9 mouse cellular contexts compared by ENCODE assay signal in genomic region chr8:119912643-119913042, GRCm38 (mm10). TPM values are rescaled to one million over a fixed set of nuclear protein-coding genes. Genes with fewer than 3 reads are reported as not detected.
DNase-seq lines count a peak whose midpoint lies in the region; ATAC-seq and TF ChIP-seq lines count a peak whose summit lies in the region.
"Had no signal": no experiment of that assay in that cellular context is flagged by ENCODE, and none has a peak within 500 bp of the region (broad histone marks: within the 10 kb centered on the region; RNA-seq: fewer than 3 reads in every experiment).

No protein-coding gene starts in this region.

- no peak overlapping the region for H3K9ac ChIP-seq in forebrain, postnatal 0 days
- H3K9ac ChIP-seq in liver, embryonic 15.5 days, result peak overlapping the region; percentile 91

- peaks cover 89% of the 10 kb centered on the region for H3K4me1 ChIP-seq in erythroblast, embryonic 14.5 days (ENCODE audit: control insufficient read depth)
- peaks cover 26% of the 10 kb centered on the region for H3K4me1 ChIP-seq in forebrain, postnatal 0 days (ENCODE audit: insufficient read depth)
- peaks cover 83% of the 10 kb centered on the region for H3K4me1 ChIP-seq in liver, embryonic 15.5 days (replicated peaks)
- H3K4me1 ChIP-seq in thymus, adult 2 months (replicated peaks; ENCODE audit: control insufficient read depth, insufficient read depth, low read length), result peaks cover 20% of the 10 kb centered on the region

- TF ChIP-seq CTCF in forebrain, postnatal 0 days (IDR thresholded peaks at IDR 0.05; ENCODE audit: low read depth), result no peak
- no peak for TF ChIP-seq CTCF in thymus, adult 2 months (IDR thresholded peaks at IDR 0.05; ENCODE audit: borderline replicate concordance, control insufficient read depth, extremely low read depth, insufficient read depth, low read length, poor library complexity)

- no peak for ATAC-seq in erythroblast, adult 5-6 weeks (replicated peaks; ENCODE audit: low FRiP score, poor library complexity, severe bottlenecking)
- no peak for ATAC-seq in forebrain, postnatal 0 days
- ATAC-seq in liver, embryonic 15.5 days (ENCODE audit: insufficient read depth), result no peak

- H3K27me3 ChIP-seq in erythroblast, embryonic 14.5 days (ENCODE audit: control insufficient read depth), result no peaks in the 10 kb centered on the region
- no peaks in the 10 kb centered on the region for H3K27me3 ChIP-seq in forebrain, postnatal 0 days (ENCODE audit: insufficient read depth, low read length)
- H3K27me3 ChIP-seq in liver, embryonic 15.5 days, result no peaks in the 10 kb centered on the region
- no peaks in the 10 kb centered on the region for H3K27me3 ChIP-seq in thymus, adult 2 months (ENCODE audit: control insufficient read depth, insufficient read depth, low read length)

- peaks cover 40% of the 10 kb centered on the region for H3K36me3 ChIP-seq in erythroblast, embryonic 14.5 days (ENCODE audit: control insufficient read depth)
- H3K36me3 ChIP-seq in forebrain, postnatal 0 days (ENCODE audit: insufficient read depth), result no peaks in the 10 kb centered on the region
- H3K36me3 ChIP-seq in liver, embryonic 15.5 days (replicated peaks), result no peaks in the 10 kb centered on the region; the same call in 1 of the 2 replicates
- no peaks in the 10 kb centered on the region for H3K36me3 ChIP-seq in thymus, adult 2 months (ENCODE audit: control insufficient read depth, insufficient read depth, low read length)

- H3K4me2 ChIP-seq in forebrain, postnatal 0 days (ENCODE audit: low read depth), result peak overlapping the region; percentile 81
- peak overlapping the region; percentile 92 for H3K4me2 ChIP-seq in liver, embryonic 15.5 days

- TF ChIP-seq POLR2A in thymus, adult 2 months (IDR thresholded peaks at IDR 0.05; ENCODE audit: control insufficient read depth, extremely low read depth, insufficient read depth, low read length, poor library complexity), result no peak

- no peak overlapping the region for H3K27ac ChIP-seq in forebrain, postnatal 0 days (ENCODE audit: low read depth, low read length)
- peak overlapping the region; percentile 98 for H3K27ac ChIP-seq in liver, embryonic 15.5 days (replicated peaks)
- no peak overlapping the region for H3K27ac ChIP-seq in thymus, adult 2 months (ENCODE audit: control insufficient read depth, insufficient read depth, low read length)

- WGBS in forebrain, postnatal 0 days, result 43% methylated on average over 6 of the region's 6 CpGs
- WGBS in liver, embryonic 15.5 days (ENCODE audit: insufficient replicate concordance), result 50% methylated on average over 6 of the region's 6 CpGs
- WGBS in thymus, adult 2 months, result 84% methylated on average over 6 of the region's 6 CpGs

- H3K4me3 ChIP-seq in erythroblast, embryonic 14.5 days (replicated peaks), result peak overlapping the region; percentile 99
- H3K4me3 ChIP-seq in forebrain, postnatal 0 days (ENCODE audit: low read depth, low read length), result peak overlapping the region; percentile 65; the same call in 1 of the 2 replicates
- peak overlapping the region; percentile 90 for H3K4me3 ChIP-seq in liver, embryonic 15.5 days (replicated peaks)
- no peak overlapping the region for H3K4me3 ChIP-seq in thymus, adult 2 months (ENCODE audit: control insufficient read depth, insufficient read depth, low read length)

- peak; percentile 60 for DNase-seq in ES-CJ7 (ENCODE audit: low read depth, low spot score)
- no peak for DNase-seq in forebrain, postnatal 0 days
- DNase-seq in thymus, adult 2 months, result no peak
- DNase-seq in thymus, postnatal 36 days, result no peak
- no peak for DNase-seq in lung, postnatal 10 days
- DNase-seq: gastrocnemius, postnatal 36 days had no signal

- no peaks in the 10 kb centered on the region for H3K9me3 ChIP-seq in erythroblast, embryonic 14.5 days (ENCODE audit: control insufficient read depth, low read length)
- no peaks in the 10 kb centered on the region for H3K9me3 ChIP-seq in forebrain, postnatal 0 days (ENCODE audit: low read length)
- H3K9me3 ChIP-seq in liver, embryonic 15.5 days (replicated peaks), result no peaks in the 10 kb centered on the region

RNA-seq across cellular contexts. Expression of gene Gm20388, which starts 2.0 kb away (rescaled TPM):
- polyA plus RNA-seq in erythroblast, embryonic 14.5 days (2012), result 0.36 TPM in 1 of 2 replicates, not detected in the other
- 2.9 and 5.2 TPM in 2 replicates for total RNA-seq in erythroblast, adult 5-6 weeks (2015; ENCODE audit: low replicate concordance)
- total RNA-seq in erythroblast, adult 5-6 weeks (2017; ENCODE audit: low replicate concordance), result 0.28 and 7.8 TPM in 2 replicates
- 43.2 and 51.3 TPM in 2 replicates for total RNA-seq in forebrain, postnatal 0 days (2014; rRNA removed)
- polyA plus RNA-seq in forebrain, postnatal 0 days (2015; fragmentation: Nextera tagmentation; extraction: Ambion mirVana), result not detected in 2 replicates
- 3.0 TPM in 1 of 2 replicates, not detected in the other for polyA plus RNA-seq in liver, embryonic 15.5 days (2015; fragmentation: Nextera tagmentation; extraction: Ambion mirVana)
- polyA plus RNA-seq in thymus, adult 2 months (2012; rRNA removed), result 89.2 and 103 TPM in 2 replicates

RNA-seq across cellular contexts. Expression of gene Usp10, which starts 2.5 kb away (rescaled TPM):
- polyA plus RNA-seq in erythroblast, embryonic 14.5 days (2012), result 7.6 and 8.3 TPM in 2 replicates
- 66.3 and 87.0 TPM in 2 replicates for total RNA-seq in erythroblast, adult 5-6 weeks (2015; ENCODE audit: low replicate concordance)
- 59.7 and 83.1 TPM in 2 replicates for total RNA-seq in erythroblast, adult 5-6 weeks (2017; ENCODE audit: low replicate concordance)
- 68.1 and 77.3 TPM in 2 replicates for total RNA-seq in forebrain, postnatal 0 days (2014; rRNA removed)
- polyA plus RNA-seq in forebrain, postnatal 0 days (2015; fragmentation: Nextera tagmentation; extraction: Ambion mirVana), result 89.6 and 106 TPM in 2 replicates
- 76.7 and 91.5 TPM in 2 replicates for polyA plus RNA-seq in liver, embryonic 15.5 days (2015; fragmentation: Nextera tagmentation; extraction: Ambion mirVana)
- 126 and 149 TPM in 2 replicates for polyA plus RNA-seq in thymus, adult 2 months (2012; rRNA removed)

RNA-seq across cellular contexts. Expression of gene Klhl36, which starts 50.6 kb away (rescaled TPM):
- 0.02 and 0.12 TPM in 2 replicates for polyA plus RNA-seq in erythroblast, embryonic 14.5 days (2012)
- total RNA-seq in erythroblast, adult 5-6 weeks (2015; ENCODE audit: low replicate concordance), result 2.3 and 2.5 TPM in 2 replicates
- 1.6 and 5.2 TPM in 2 replicates for total RNA-seq in erythroblast, adult 5-6 weeks (2017; ENCODE audit: low replicate concordance)
- 18.7 and 23.0 TPM in 2 replicates for total RNA-seq in forebrain, postnatal 0 days (2014; rRNA removed)
- polyA plus RNA-seq in forebrain, postnatal 0 days (2015; fragmentation: Nextera tagmentation; extraction: Ambion mirVana), result 18.0 and 20.3 TPM in 2 replicates
- polyA plus RNA-seq in liver, embryonic 15.5 days (2015; fragmentation: Nextera tagmentation; extraction: Ambion mirVana), result 3.9 and 4.3 TPM in 2 replicates
- polyA plus RNA-seq in thymus, adult 2 months (2012; rRNA removed), result 41.8 and 51.0 TPM in 2 replicates

Comparison
In these comparisons a context has a peak if more than half of its experiments do, and no peak if none do; other contexts are left out.
1. RNA of gene Gm20388, which starts 2.0 kb away (polyA plus RNA-seq): 89.2 to 103 TPM in thymus, adult 2 months; 0.36 TPM in erythroblast, embryonic 14.5 days, not detected in forebrain, postnatal 0 days and 3.0 TPM in liver, embryonic 15.5 days; every median in the first group is over 10 times any median in the second.